Mouse (Mus musculus): ENCODE data around the gene Dtx2. TPM values are rescaled to one million over a fixed set of nuclear protein-coding genes. Genes with fewer than 3 reads are reported as not detected.

Gene Dtx2
- total and polyA plus RNA-seq, 3 experiments, result 11.9 to 17.2 TPM; not detected in 1

DNA sequence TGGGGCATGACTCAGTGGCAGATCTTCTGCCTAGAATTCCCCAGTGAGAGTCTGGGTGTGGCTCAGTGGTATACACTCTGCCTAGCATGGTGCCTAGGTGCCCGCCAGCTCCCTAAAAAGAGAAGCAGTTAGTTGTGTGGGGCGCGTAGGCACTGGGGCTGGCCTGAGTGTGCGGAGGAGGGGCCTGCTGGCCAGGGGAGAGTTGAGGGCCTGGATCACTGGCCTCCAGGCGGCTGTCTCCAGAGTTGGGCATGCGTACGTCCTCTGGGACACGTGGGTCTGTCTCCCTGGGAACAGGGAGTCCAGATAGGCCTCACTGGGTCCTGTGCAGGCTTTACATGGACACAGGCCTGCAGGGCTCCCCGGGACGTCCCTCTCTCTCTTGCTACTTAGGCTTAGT, 20.3 kb downstream of the Dtx2 start:
- DNase-seq (ENCODE audit: low read depth, low spot score), result no peak
- Histone ChIP-seq H3K79me2 (ENCODE audit: control insufficient read depth, insufficient read depth, low read length, poor library complexity) (no peaks in the 10 kb centered on the region), H3K9me3 (replicated peaks; ENCODE audit: insufficient read depth, low read length) (no peaks in the 10 kb centered on the region), H3K4me1 (ENCODE audit: control insufficient read depth in 1 of 2, insufficient read depth in 2 of 2, low read length in 2 of 2) (peaks cover 0 to 3% of the 10 kb centered on the region in 2 experiments; a peak in 1 of 4 replicates), H3K27ac (ENCODE audit: control insufficient read depth, low read depth, low read length) (no peak overlapping the region), H3K4me3 (ENCODE audit: control insufficient read depth in 1 of 2, insufficient read depth in 1 of 2, low read depth in 2 of 2, low read length in 2 of 2) (no peak overlapping the region), H3K9ac (ENCODE audit: control insufficient read depth, low read depth, low read length, poor library complexity, severe bottlenecking) (no peak overlapping the region), H3K36me3 (ENCODE audit: control insufficient read depth in 1 of 2, insufficient read depth in 2 of 2, low read length in 2 of 2) (peaks cover 0 to 3% of the 10 kb centered on the region in 2 experiments; a peak in 1 of 4 replicates), H3K27me3 (ENCODE audit: control insufficient read depth in 1 of 2, insufficient read depth in 2 of 2, low read length in 2 of 2) (no peaks in the 10 kb centered on the region)
- TF ChIP-seq E2F4 (IDR thresholded peaks at IDR 0.05; ENCODE audit: borderline replicate concordance, low read depth, low read length) (no peak), TCF12 (IDR thresholded peaks at IDR 0.05; ENCODE audit: low read depth, low read length) (no peak), MEF2A (IDR thresholded peaks at IDR 0.05; ENCODE audit: extremely low read depth, insufficient replicate concordance, low read depth, low read length, poor library complexity, severe bottlenecking) (no peak), MAFK (IDR thresholded peaks at IDR 0.05; ENCODE audit: borderline replicate concordance, low read depth, low read length) (no peak), BHLHE40 (IDR thresholded peaks at IDR 0.05; ENCODE audit: borderline replicate concordance, low read depth, low read length) (no peak), ELF1 (IDR thresholded peaks at IDR 0.05; ENCODE audit: low read depth, low read length) (no peak), ZC3H11A (IDR thresholded peaks at IDR 0.05; ENCODE audit: low read depth, low read length) (no peak), TBP (IDR thresholded peaks at IDR 0.05; ENCODE audit: low read depth, low read length) (no peak), USF2 (IDR thresholded peaks at IDR 0.05; ENCODE audit: borderline replicate concordance in 1 of 2, insufficient read depth in 1 of 2, low read depth in 1 of 2, low read length in 2 of 2) (no peak), MYC (IDR thresholded peaks at IDR 0.05; ENCODE audit: low read depth, low read length) (no peak), UBTF (IDR thresholded peaks at IDR 0.05; ENCODE audit: borderline replicate concordance, insufficient read depth, low read depth, low read length) (no peak), HCFC1 (IDR thresholded peaks at IDR 0.05; ENCODE audit: low read depth, low read length) (no peak), POLR2AphosphoS2 (IDR thresholded peaks at IDR 0.05; ENCODE audit: low read length) (no peak), SIN3A (IDR thresholded peaks at IDR 0.05; ENCODE audit: low read length) (no peak), USF1 (IDR thresholded peaks at IDR 0.05; ENCODE audit: low read depth, low read length) (no peak)

DNA sequence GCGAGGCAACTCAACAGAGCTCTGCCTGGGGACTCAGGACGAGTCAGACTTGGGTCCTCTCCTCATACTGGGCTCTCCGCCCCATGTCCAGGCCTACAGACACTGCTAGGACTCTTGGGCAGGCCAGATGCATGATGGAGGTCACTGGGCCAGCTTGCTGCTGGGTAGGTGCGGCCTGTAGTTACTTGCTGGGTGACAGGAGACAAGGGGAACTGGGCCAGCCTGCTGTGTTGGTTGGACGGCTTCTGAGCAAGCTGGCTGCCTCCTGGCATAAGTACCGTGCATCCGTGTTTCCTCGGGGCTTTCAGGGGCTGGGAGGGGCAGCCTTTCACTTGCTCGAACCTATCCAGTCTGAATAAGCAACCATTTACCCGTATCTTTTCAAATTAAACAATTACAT, 21.0 kb downstream of the Dtx2 start:
- H3K79me2 ChIP-seq (ENCODE audit: control insufficient read depth, insufficient read depth, low read length, poor library complexity), result no peaks in the 10 kb centered on the region
- TF ChIP-seq TAL1 (IDR thresholded peaks at IDR 0.05; ENCODE audit: low read length), result no peak
- TF ChIP-seq ZC3H11A (IDR thresholded peaks at IDR 0.05; ENCODE audit: low read depth, low read length), result no peak
- TF ChIP-seq CTCF (IDR thresholded peaks at IDR 0.05 in 2 of 3, conservative IDR thresholded peaks at IDR 0.05 in 1 of 3; ENCODE audit: control insufficient read depth in 1 of 3, insufficient read depth in 1 of 3, low read depth in 2 of 3, low read length in 3 of 3, poor library complexity in 1 of 3, severe bottlenecking in 1 of 3), result no peak
- TF ChIP-seq RAD21 (IDR thresholded peaks at IDR 0.05; ENCODE audit: low read depth, low read length), result no peak
- no peak for TF ChIP-seq SMC3 (IDR thresholded peaks at IDR 0.05; ENCODE audit: low read depth, low read length)
- TF ChIP-seq POLR2AphosphoS2 (IDR thresholded peaks at IDR 0.05; ENCODE audit: low read length), result no peak
- TF ChIP-seq MAZ (IDR thresholded peaks at IDR 0.05; ENCODE audit: low read depth, low read length), result no peak
- TF ChIP-seq ZNF384 (IDR thresholded peaks at IDR 0.05; ENCODE audit: low read depth, low read length), result no peak
- H3K36me3 ChIP-seq (ENCODE audit: control insufficient read depth in 1 of 2, insufficient read depth in 2 of 2, low read length in 2 of 2), result peaks cover 0 to 3% of the 10 kb centered on the region in 2 experiments; a peak in 1 of 4 replicates
- no peaks in the 10 kb centered on the region for H3K9me3 ChIP-seq (replicated peaks; ENCODE audit: insufficient read depth, low read length)
- no peak overlapping the region for H3K9ac ChIP-seq (ENCODE audit: control insufficient read depth, low read depth, low read length, poor library complexity, severe bottlenecking)
- no peak overlapping the region for H3K4me3 ChIP-seq (ENCODE audit: control insufficient read depth in 1 of 2, insufficient read depth in 1 of 2, low read depth in 2 of 2, low read length in 2 of 2)
- no peak overlapping the region for H3K27ac ChIP-seq (ENCODE audit: control insufficient read depth, low read depth, low read length)
- peaks cover 0 to 3% of the 10 kb centered on the region in 2 experiments; a peak in 1 of 4 replicates for H3K4me1 ChIP-seq (ENCODE audit: control insufficient read depth in 1 of 2, insufficient read depth in 2 of 2, low read length in 2 of 2)
- H3K27me3 ChIP-seq (ENCODE audit: control insufficient read depth in 1 of 2, insufficient read depth in 2 of 2, low read length in 2 of 2), result no peaks in the 10 kb centered on the region
- no peak for DNase-seq (ENCODE audit: low read depth, low spot score)

Measured in MEL (cell line).